In genomic region chr14:45453538-45454233, GRCm38 (mm10) we compare ENCODE assay signal across 11 mouse cellular contexts. TPM values are rescaled to one million over a fixed set of nuclear protein-coding genes. Genes with fewer than 3 reads are reported as not detected.
DNase-seq lines count a peak whose midpoint lies in the region; ATAC-seq and TF ChIP-seq lines count a peak whose summit lies in the region.
"Had no signal": no experiment of that assay in that cellular context is flagged by ENCODE, and none has a peak within 500 bp of the region (broad histone marks: within the 10 kb centered on the region; RNA-seq: fewer than 3 reads in every experiment).

No protein-coding gene starts in this region.

- 65% methylated on average over 5 of the region's 5 CpGs for WGBS in heart, adult 2 months
- WGBS in kidney, embryonic 15.5 days = 50% methylated on average over 5 of the region's 5 CpGs
- WGBS in forebrain, embryonic 14.5 days = 70% methylated on average over 5 of the region's 5 CpGs

- peaks cover 35% of the 10 kb centered on the region for H3K4me1 ChIP-seq in heart, adult 2 months (ENCODE audit: control insufficient read depth, insufficient read depth, low read length)
- peaks cover 53% of the 10 kb centered on the region for H3K4me1 ChIP-seq in kidney, embryonic 15.5 days
- H3K4me1 ChIP-seq in forebrain, embryonic 14.5 days (ENCODE audit: control insufficient read depth, insufficient read depth, low read length) = 0 out of 2 replicates have a peak, but pooled peaks cover 3% of the 10 kb centered on the region

- no peak overlapping the region for H3K4me2 ChIP-seq in kidney, embryonic 15.5 days
- no peak overlapping the region for H3K4me2 ChIP-seq in forebrain, embryonic 14.5 days (ENCODE audit: low read length)
- H3K4me2 ChIP-seq: neural tube, embryonic 12.5 days had no signal

- TF ChIP-seq POLR2A in heart, adult 2 months (IDR thresholded peaks at IDR 0.05; ENCODE audit: insufficient read depth, low read depth, low read length) = no peak

- H3K79me2 ChIP-seq in heart, adult 2 months (replicated peaks; ENCODE audit: control insufficient read depth, insufficient read depth, low read length) = no peaks in the 10 kb centered on the region

- peaks cover 19% of the 10 kb centered on the region for H3K36me3 ChIP-seq in heart, adult 2 months (ENCODE audit: control insufficient read depth, insufficient read depth, low read length)
- peaks cover 16% of the 10 kb centered on the region; the same call in 1 of the 2 replicates for H3K36me3 ChIP-seq in kidney, embryonic 15.5 days
- peaks cover 5% of the 10 kb centered on the region; the same call in 1 of the 2 replicates for H3K36me3 ChIP-seq in forebrain, embryonic 14.5 days (ENCODE audit: control insufficient read depth, insufficient read depth, low read length)
- H3K36me3 ChIP-seq: neural tube, embryonic 12.5 days had no signal

- H3K27ac ChIP-seq in heart, adult 2 months = peak overlapping the region; percentile 81
- peak overlapping the region; percentile 93 for H3K27ac ChIP-seq in kidney, embryonic 15.5 days
- H3K27ac ChIP-seq in forebrain, embryonic 14.5 days (ENCODE audit: low read depth, low read length) = no peak overlapping the region
- H3K27ac ChIP-seq: neural tube, embryonic 12.5 days had no signal

- TF ChIP-seq EP300 in heart, adult 2 months (IDR thresholded peaks at IDR 0.05; ENCODE audit: insufficient read depth, low read depth, low read length) = no peak

- no peak overlapping the region for H3K9ac ChIP-seq in heart, adult 2 months (ENCODE audit: low read depth, low read length)
- no peak overlapping the region for H3K9ac ChIP-seq in kidney, embryonic 15.5 days
- H3K9ac ChIP-seq in forebrain, embryonic 14.5 days (ENCODE audit: low read length) = no peak overlapping the region
- H3K9ac ChIP-seq: neural tube, embryonic 12.5 days had no signal

- DNase-seq in heart, adult 2 months = peak in 1 of 2 experiments; percentile 44
- DNase-seq in heart, adult 8-10 months (ENCODE audit: low spot score) = no peak
- DNase-seq in adipocyte (ENCODE audit: low spot score) = peak; percentile 45
- DNase-seq in lung, postnatal 25 days (ENCODE audit: low spot score) = peak; percentile 46
- no peak for DNase-seq in right cerebral cortex, postnatal 4 days
- no peak for DNase-seq in forebrain, embryonic 14.5 days (ENCODE audit: low spot score)
- no peak for DNase-seq in gastrocnemius, adult 8-10 months (ENCODE audit: low spot score in 2 of 2)
- DNase-seq: adrenal gland, adult 8-10 months; thymus, postnatal 14 days had no signal

- no peak for TF ChIP-seq CTCF in heart, adult 2 months (IDR thresholded peaks at IDR 0.05)

- H3K27me3 ChIP-seq in heart, adult 2 months (ENCODE audit: control insufficient read depth, insufficient read depth, low read length) = no peaks in the 10 kb centered on the region
- H3K27me3 ChIP-seq in kidney, embryonic 15.5 days = no peaks in the 10 kb centered on the region
- H3K27me3 ChIP-seq in forebrain, embryonic 14.5 days (replicated peaks; ENCODE audit: control insufficient read depth, insufficient read depth, low read length) = no peaks in the 10 kb centered on the region
- H3K27me3 ChIP-seq: neural tube, embryonic 12.5 days had no signal

- intact Hi-C loops in heart, adult 2 months (cut with DNase I) = no loop called here

- peak; percentile 8; the same call in 1 of the 2 replicates for ATAC-seq in kidney, embryonic 15.5 days (replicated peaks; ENCODE audit: low FRiP score)
- ATAC-seq in forebrain, embryonic 14.5 days = no peak

- no peak overlapping the region for H3K4me3 ChIP-seq in heart, adult 2 months
- H3K4me3 ChIP-seq in kidney, embryonic 15.5 days (replicated peaks) = no peak overlapping the region
- H3K4me3 ChIP-seq in forebrain, embryonic 14.5 days (ENCODE audit: low read depth, low read length) = no peak overlapping the region
- H3K4me3 ChIP-seq: neural tube, embryonic 12.5 days had no signal

- no peaks in the 10 kb centered on the region for H3K9me3 ChIP-seq in kidney, embryonic 15.5 days (replicated peaks)
- H3K9me3 ChIP-seq in forebrain, embryonic 14.5 days (replicated peaks; ENCODE audit: control insufficient read depth, low read length) = no peaks in the 10 kb centered on the region
- H3K9me3 ChIP-seq: neural tube, embryonic 12.5 days had no signal

RNA-seq across cellular contexts. Expression of gene Gnpnat1, which starts 49.0 kb away (rescaled TPM):
- 10 to 100 TPM; 10.9 to 15.7 TPM for total RNA-seq in heart, adult 2 months (2021)
- polyA plus RNA-seq in heart, adult 2 months (2012; rRNA removed) = 3.6 and 6.2 TPM in 2 replicates
- 10 to 100 TPM; 11.5 to 13.3 (median 12.3) TPM for total RNA-seq in heart, adult 8-10 months (2022)
- 55.6 and 60.2 TPM in 2 replicates for polyA plus RNA-seq in kidney, embryonic 15.5 days (2015; fragmentation: Nextera tagmentation; extraction: Ambion mirVana)
- 26.4 and 29.5 TPM in 2 replicates for polyA plus RNA-seq in forebrain, embryonic 14.5 days (2014; fragmentation: Nextera tagmentation; extraction: Ambion mirVana)
- total RNA-seq in gastrocnemius, adult 8-10 months (2022) = 10 to 100 TPM in 1 of 4 experiments, 1 to 10 TPM in 3; 7.2 to 10.8 (median 9.7) TPM

Comparison
In these comparisons a context has a peak if more than half of its experiments do, and no peak if none do; other contexts are left out.
1. DNase-seq: peak in adipocyte (single experiment) and lung, postnatal 25 days (single experiment); none in heart, adult 8-10 months (single experiment), right cerebral cortex, postnatal 4 days (single experiment), forebrain, embryonic 14.5 days (single experiment) and gastrocnemius, adult 8-10 months (0 of 2).